Mouse (Mus musculus): ENCODE data around the gene Gldc. TPM values are rescaled to one million over a fixed set of nuclear protein-coding genes. Genes with fewer than 3 reads are reported as not detected.

The Gldc gene
- polyA plus RNA-seq, 1 experiment from 2014 or later, result 5.3 TPM

DNA sequence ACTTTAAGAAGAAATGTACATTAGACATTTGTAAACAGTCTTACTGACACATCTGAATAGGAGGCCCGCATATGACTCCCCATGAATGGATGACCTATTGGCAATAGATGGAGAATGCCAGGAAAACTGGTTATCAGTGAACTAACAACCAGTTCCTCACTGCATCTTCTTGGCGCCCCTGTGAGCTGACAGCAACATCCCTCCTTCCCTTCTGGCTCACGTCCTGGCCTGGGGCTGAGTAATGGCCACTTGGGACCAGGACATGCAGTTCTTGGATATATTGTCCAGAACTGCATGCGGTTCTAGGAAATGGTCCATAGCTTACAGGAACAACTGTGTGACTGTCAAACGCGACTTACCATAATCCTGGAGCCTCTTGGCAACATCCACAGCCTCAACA, 72.6 kb downstream of the Gldc start:
- Histone ChIP-seq H3K27me3 (replicated peaks) (no peaks in the 10 kb centered on the region), H3K36me3 (0 out of 2 replicates have a peak, but pooled peaks cover 13% of the 10 kb centered on the region), H3K9ac (no peak overlapping the region), H3K9me3 (no peaks in the 10 kb centered on the region), H3K4me1 (no peaks in the 10 kb centered on the region), H3K4me2 (no peak overlapping the region), H3K27ac (no peak overlapping the region), H3K4me3 (replicated peaks) (no peak overlapping the region)
- no peak for ATAC-seq (ENCODE audit: insufficient read depth, low FRiP score, low read depth)
- WGBS, result 77% methylated on average over 6 of the region's 6 CpGs

DNA sequence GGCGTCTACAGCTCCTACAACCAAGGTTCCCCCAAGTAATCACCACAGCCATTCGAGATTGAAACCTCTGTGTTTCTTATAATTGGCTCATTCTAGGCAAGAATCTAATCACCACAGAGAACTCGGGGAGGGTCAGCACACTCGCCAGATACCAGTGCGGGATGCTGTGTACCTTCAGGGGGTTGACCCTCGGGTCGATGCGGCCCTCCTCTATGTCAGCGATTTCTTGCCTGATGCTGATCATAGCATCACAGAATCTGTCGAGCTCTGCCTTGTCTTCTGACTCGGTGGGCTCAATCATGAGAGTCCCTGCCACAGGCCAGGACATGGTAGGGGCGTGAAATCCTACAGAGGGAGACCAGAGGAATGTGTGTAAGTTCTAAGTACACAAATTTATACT, 74.7 kb downstream of the Gldc start:
- Histone ChIP-seq H3K9me3 (no peaks in the 10 kb centered on the region), H3K4me1 (no peaks in the 10 kb centered on the region), H3K27ac (no peak overlapping the region), H3K27me3 (replicated peaks) (no peaks in the 10 kb centered on the region), H3K36me3 (peaks cover 28% of the 10 kb centered on the region), H3K4me2 (no peak overlapping the region), H3K9ac (no peak overlapping the region), H3K4me3 (replicated peaks) (no peak overlapping the region)
- no peak for ATAC-seq (ENCODE audit: insufficient read depth, low FRiP score, low read depth)
- 92% methylated on average over 12 of the region's 12 CpGs for WGBS

DNA sequence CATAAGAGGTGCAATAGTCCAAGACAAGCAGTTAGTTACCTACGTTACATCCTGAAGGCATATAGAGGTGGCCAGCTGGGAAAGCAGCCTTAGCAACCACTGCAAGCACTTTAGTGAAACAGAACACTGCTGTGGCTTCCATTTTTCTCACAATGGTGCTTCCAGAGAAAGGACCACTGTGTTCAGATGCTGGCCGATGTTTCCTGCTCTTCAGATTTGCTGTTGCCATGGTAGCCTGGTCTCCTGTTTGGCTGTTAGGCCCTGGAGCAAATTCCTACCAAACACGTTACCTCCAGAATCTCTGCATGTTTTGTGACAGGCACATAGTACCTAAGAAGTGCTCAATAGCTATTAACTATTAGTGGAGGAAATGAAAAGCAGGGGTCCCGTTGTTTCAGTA, 78.2 kb downstream of the Gldc start:
- Histone ChIP-seq H3K27me3 (replicated peaks) (no peaks in the 10 kb centered on the region), H3K36me3 (peaks cover 54% of the 10 kb centered on the region), H3K4me2 (no peak overlapping the region), H3K4me3 (replicated peaks) (no peak overlapping the region), H3K4me1 (no peaks in the 10 kb centered on the region), H3K9me3 (no peaks in the 10 kb centered on the region), H3K9ac (no peak overlapping the region), H3K27ac (no peak overlapping the region)
- WGBS, result 89% methylated on average over 4 of the region's 4 CpGs
- ATAC-seq (ENCODE audit: insufficient read depth, low FRiP score, low read depth), result no peak

DNA sequence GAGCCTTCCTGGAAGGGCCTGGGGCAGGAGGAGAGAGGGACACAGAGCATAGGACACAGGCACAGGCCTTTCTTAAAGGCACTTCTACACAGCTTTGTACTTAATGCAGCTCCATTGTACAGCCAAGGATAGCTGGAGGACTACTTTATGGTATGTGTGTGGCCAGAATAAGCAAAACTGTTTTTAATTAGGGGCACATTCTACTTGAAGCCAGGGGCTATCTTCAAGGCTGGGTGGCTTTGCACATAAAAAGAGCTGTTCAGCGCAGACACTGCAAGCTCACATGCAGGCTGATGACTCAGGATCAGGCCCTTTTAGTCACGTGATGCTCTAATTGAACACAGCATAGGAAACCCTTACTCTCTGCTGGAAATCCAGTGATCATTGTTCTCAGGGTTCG, 79.0 kb downstream of the Gldc start:
- H3K9me3 ChIP-seq, result no peaks in the 10 kb centered on the region
- no peaks in the 10 kb centered on the region for H3K4me1 ChIP-seq
- no peak overlapping the region for H3K4me3 ChIP-seq (replicated peaks)
- no peak for ATAC-seq (ENCODE audit: insufficient read depth, low FRiP score, low read depth)
- no peak overlapping the region for H3K27ac ChIP-seq
- H3K36me3 ChIP-seq, result peaks cover 62% of the 10 kb centered on the region
- H3K27me3 ChIP-seq (replicated peaks), result no peaks in the 10 kb centered on the region
- H3K9ac ChIP-seq, result no peak overlapping the region
- WGBS, result 84% methylated on average over 3 of the region's 3 CpGs
- H3K4me2 ChIP-seq, result no peak overlapping the region

DNA sequence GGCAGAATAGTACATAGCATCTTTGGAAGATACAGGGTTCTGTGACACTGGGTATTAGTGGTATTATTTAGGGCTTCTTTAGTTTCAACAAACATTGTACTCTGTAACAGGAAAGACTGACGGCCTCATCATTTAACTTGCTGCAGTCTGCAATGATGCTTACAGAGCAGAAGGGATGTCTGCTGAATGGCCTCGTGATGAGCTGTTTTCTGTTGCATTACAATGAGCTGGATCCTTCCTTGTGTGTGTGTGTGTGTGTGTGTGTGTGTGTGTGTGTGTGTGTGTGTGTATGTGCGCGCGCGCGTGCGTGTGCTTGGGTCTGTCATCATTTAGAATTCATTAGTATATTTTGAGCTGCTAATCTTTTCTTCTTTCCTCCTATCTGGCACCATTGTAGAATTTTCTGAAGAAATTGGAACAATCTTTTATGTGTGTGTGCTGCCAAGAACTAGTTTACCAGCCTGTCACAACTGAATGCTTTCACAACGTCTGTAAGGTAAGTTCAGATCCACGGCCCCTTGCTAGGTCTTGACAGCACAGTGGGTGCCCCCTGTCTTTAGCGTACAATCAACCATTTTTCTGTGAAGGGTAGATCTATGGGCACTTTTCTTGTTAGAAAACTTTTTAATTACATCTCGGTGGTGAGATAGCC, 83.5 kb downstream of the Gldc start:
- H3K4me3 ChIP-seq (replicated peaks), result no peak overlapping the region
- H3K27me3 ChIP-seq (replicated peaks), result no peaks in the 10 kb centered on the region
- H3K9ac ChIP-seq, result no peak overlapping the region
- H3K9me3 ChIP-seq, result no peaks in the 10 kb centered on the region
- H3K36me3 ChIP-seq, result peaks cover 59% of the 10 kb centered on the region
- H3K27ac ChIP-seq, result no peak overlapping the region
- H3K4me1 ChIP-seq, result no peaks in the 10 kb centered on the region
- ATAC-seq (ENCODE audit: insufficient read depth, low FRiP score, low read depth), result no peak
- 91% methylated on average over 12 of the region's 12 CpGs for WGBS
- no peak overlapping the region for H3K4me2 ChIP-seq

DNA sequence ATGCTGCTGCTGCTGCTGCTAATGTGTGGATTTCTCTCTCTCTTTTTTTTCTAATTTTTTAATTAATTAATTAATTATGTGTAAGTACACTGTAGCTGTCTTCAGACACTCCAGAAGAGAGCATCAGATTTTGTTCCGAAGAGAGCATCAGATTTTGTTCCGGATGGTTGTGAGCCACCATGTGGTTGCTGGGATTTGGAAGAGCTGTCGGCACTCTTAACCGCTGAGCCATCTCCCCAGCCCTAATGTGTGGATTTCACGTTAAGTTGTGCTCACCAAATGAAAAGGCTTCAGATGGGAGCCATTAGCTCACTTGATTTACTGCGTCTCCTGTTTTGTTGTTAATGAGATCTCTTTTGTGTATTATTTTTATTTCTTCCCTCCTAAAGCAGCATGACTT, 85.1 kb downstream of the Gldc start:
- peaks cover 52% of the 10 kb centered on the region for H3K36me3 ChIP-seq
- H3K27ac ChIP-seq, result no peak overlapping the region
- no peak for ATAC-seq (ENCODE audit: insufficient read depth, low FRiP score, low read depth)
- 84% methylated on average over 6 of the region's 6 CpGs for WGBS
- no peak overlapping the region for H3K9ac ChIP-seq
- H3K4me2 ChIP-seq, result no peak overlapping the region
- no peak overlapping the region for H3K4me3 ChIP-seq (replicated peaks)
- no peaks in the 10 kb centered on the region for H3K9me3 ChIP-seq
- H3K27me3 ChIP-seq (replicated peaks), result no peaks in the 10 kb centered on the region
- no peaks in the 10 kb centered on the region for H3K4me1 ChIP-seq

DNA sequence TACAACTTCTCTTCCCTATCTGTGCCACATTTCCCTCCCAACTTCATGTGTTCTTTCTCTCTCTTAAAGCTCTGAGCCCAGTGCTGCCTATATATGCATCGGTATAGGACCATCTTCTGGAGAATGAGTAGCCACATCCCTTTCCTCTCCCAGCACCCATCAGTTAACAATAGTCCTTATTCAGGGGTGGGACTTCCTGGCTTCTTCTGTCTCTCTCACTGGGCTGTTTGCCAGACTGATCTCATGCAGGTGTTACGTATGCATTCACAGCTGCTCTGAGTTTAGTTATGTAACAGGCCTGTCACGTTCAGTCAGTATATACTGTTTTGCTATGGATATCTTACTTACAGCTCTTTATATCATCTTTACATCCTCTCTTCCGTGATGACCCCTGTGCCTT, 109.4 kb downstream of the Gldc start:
- Histone ChIP-seq H3K4me2 (no peak overlapping the region), H3K4me1 (no peaks in the 10 kb centered on the region), H3K9me3 (no peaks in the 10 kb centered on the region), H3K27me3 (replicated peaks) (no peaks in the 10 kb centered on the region), H3K4me3 (replicated peaks) (no peak overlapping the region), H3K36me3 (peaks cover 4% of the 10 kb centered on the region; the same call in 1 of the 2 replicates), H3K9ac (no peak overlapping the region), H3K27ac (no peak overlapping the region)
- WGBS, result 56% methylated on average over 4 of the region's 4 CpGs
- ATAC-seq (ENCODE audit: insufficient read depth, low FRiP score, low read depth), result no peak

DNA sequence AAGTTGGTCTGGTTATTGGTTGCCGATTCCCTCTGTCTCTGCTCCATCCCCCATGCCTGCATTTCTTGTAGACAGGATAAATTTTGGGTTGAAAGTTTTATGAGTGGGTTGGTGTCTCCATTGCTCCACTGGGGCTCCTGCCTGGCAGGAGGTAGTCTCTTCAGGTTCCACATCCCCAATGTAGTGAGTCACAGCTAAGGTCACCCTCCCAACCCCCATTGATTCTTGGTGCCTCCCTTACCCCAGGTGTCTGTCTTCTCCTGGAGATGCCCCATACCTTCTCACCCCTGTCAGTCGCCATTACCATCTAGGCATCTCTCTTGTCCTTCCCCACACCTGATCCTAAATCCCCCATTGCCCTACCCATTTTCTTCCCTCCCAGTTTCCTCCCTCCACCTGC, 121.0 kb downstream of the Gldc start:
- Histone ChIP-seq H3K4me2 (no peak overlapping the region), H3K27ac (no peak overlapping the region), H3K9ac (no peak overlapping the region), H3K4me1 (no peaks in the 10 kb centered on the region), H3K4me3 (replicated peaks) (no peak overlapping the region), H3K9me3 (no peaks in the 10 kb centered on the region), H3K36me3 (no peaks in the 10 kb centered on the region), H3K27me3 (replicated peaks) (no peaks in the 10 kb centered on the region)
- WGBS, result 91% methylated on average over 2 of the region's 2 CpGs
- no peak for ATAC-seq (ENCODE audit: insufficient read depth, low FRiP score, low read depth)

DNA sequence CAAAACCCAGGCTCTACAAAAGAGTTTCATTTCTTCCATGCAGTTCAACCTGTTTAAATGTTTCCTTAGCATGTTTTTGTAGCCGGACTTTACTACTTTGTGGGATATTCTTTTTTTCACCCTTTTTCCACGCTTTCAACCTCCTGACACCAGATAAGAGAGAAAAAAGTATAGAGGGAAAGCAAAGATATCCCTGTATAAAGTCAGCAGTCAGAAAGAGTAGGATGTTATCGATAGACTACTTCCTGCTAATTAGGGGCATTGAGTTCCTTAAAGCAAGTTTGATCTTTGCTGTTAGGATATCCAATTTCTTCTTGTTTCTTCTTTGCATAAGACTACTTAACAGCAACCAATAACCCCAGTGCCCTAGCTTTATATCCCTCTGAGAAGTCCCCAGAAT, 123.8 kb downstream of the Gldc start:
- peaks cover 10% of the 10 kb centered on the region; the same call in 1 of the 2 replicates for H3K36me3 ChIP-seq
- H3K9ac ChIP-seq, result no peak overlapping the region
- H3K4me2 ChIP-seq, result no peak overlapping the region
- H3K4me3 ChIP-seq (replicated peaks), result no peak overlapping the region
- H3K27me3 ChIP-seq (replicated peaks), result no peaks in the 10 kb centered on the region
- 87% methylated on average over 3 of the region's 3 CpGs for WGBS
- H3K9me3 ChIP-seq, result no peaks in the 10 kb centered on the region
- no peaks in the 10 kb centered on the region for H3K4me1 ChIP-seq
- no peak overlapping the region for H3K27ac ChIP-seq
- no peak for ATAC-seq (ENCODE audit: insufficient read depth, low FRiP score, low read depth)

DNA sequence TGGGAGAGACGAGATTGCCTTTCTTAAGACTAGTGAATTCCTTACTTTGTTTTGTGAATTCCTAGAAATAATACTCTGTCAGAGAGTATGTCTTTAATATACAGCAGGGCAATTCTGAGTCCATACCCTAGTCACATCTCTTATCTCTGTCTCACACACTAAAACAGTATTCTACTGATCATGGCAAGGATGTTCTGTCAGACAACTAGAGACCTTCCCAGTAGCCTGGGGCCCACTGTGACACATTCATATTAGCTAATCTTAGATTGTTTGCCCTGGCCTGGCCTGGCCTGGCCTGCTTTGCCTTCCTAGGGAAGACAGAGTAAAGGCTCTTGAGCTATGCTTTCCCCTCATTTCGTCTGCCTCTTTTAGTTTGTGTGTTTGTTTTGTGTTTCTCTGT, 124.6 kb downstream of the Gldc start:
- no peak overlapping the region for H3K9ac ChIP-seq
- H3K36me3 ChIP-seq, result peaks cover 10% of the 10 kb centered on the region; the same call in 1 of the 2 replicates
- H3K9me3 ChIP-seq, result no peaks in the 10 kb centered on the region
- H3K4me3 ChIP-seq (replicated peaks), result no peak overlapping the region
- WGBS, result 75% methylated on average over 2 of the region's 2 CpGs
- no peaks in the 10 kb centered on the region for H3K27me3 ChIP-seq (replicated peaks)
- no peak overlapping the region for H3K27ac ChIP-seq
- peak; percentile 66; the same call in 1 of the 2 replicates for ATAC-seq (ENCODE audit: insufficient read depth, low FRiP score, low read depth)
- H3K4me2 ChIP-seq, result no peak overlapping the region
- no peaks in the 10 kb centered on the region for H3K4me1 ChIP-seq

Other genes starting within 250 kb of the Gldc start
- not detected in 2 replicates for gene Trpd52l3, start 171.6 kb downstream of the Gldc start, polyA plus RNA-seq (2015; fragmentation: Nextera tagmentation; extraction: Ambion mirVana)
- 62.5 and 64.9 TPM in 2 replicates for gene Uhrf2, start 144.9 kb downstream of the Gldc start, polyA plus RNA-seq (2015; fragmentation: Nextera tagmentation; extraction: Ambion mirVana)
- gene Mbl2, start 57.5 kb upstream of the Gldc start, polyA plus RNA-seq (2015; fragmentation: Nextera tagmentation; extraction: Ambion mirVana), result 0.12 TPM in 1 of 2 replicates, not detected in the other

All from stomach, embryonic 15.5 days (tissue).